Mouse (Mus musculus) bone marrow macrophage, adult 2 months (primary cell): ENCODE results near the gene Soga1. TPM values are rescaled to one million over a fixed set of nuclear protein-coding genes. Genes with fewer than 3 reads are reported as not detected.

Experiments used
- H3K27ac ChIP-seq: 2 replicates; pipeline ENCODE4 v1.5.1; 2012; ENCODE audit warnings: low read depth, low read length; ENCODE audit not compliant: insufficient read depth
- H3K4me1 ChIP-seq: 2 replicates; pipeline ENCODE4 v1.6.1; 2012; ENCODE audit warnings: low read length; ENCODE audit not compliant: control insufficient read depth, insufficient read depth
- H3K4me3 ChIP-seq: 2 replicates; pipeline ENCODE4 v1.5.1; 2012; ENCODE audit warnings: mild to moderate bottlenecking, low read length, moderate library complexity; ENCODE audit not compliant: insufficient read depth
- CTCF ChIP-seq: IDR thresholded peaks from 2 replicates; pipeline ENCODE4 v1.5.1; 2012; ENCODE audit warnings: low read depth, mild to moderate bottlenecking, low read length, moderate library complexity
- POLR2A ChIP-seq: IDR thresholded peaks from 2 replicates; pipeline ENCODE4 v1.6.1; 2012; ENCODE audit warnings: mild to moderate bottlenecking, low read depth, low read length, borderline replicate concordance
- polyA plus RNA-seq: library from polyadenylated mRNA; stranded (reverse); fragments of >200 nt; gene quantifications from 2 replicates; pipeline ENCODE4 v1.2.4, GENCODE M21; 2012; ENCODE audit not compliant: missing spikeins, insufficient read depth, insufficient read length

Gene Soga1
- 10.9 and 14.9 TPM in 2 replicates for polyA plus RNA-seq

- Histone ChIP-seq H3K4me1 (peaks cover 40% of the 10 kb centered on the region), H3K27ac (no peak within 1 kb of the TSS), H3K4me3 (peak within 1 kb of the TSS; percentile 61)
- no peak for TF ChIP-seq CTCF
- TF ChIP-seq POLR2A: no peak
These were observed at the start of gene Soga1 for GRCm38 (mm10) chr2:157078793-157079700. Soga1 (minus strand) TSS chr2:157079254.

GRCm38 (mm10) chr2:157128072-157128471 lies 49.0 kb upstream of the Soga1 start:
- Histone ChIP-seq H3K27ac (no peak overlapping the region), H3K4me3 (0 out of 2 replicates have a peak overlapping the region, but pooled peaks have one; percentile 76), H3K4me1 (peaks cover 17% of the 10 kb centered on the region)
- TF ChIP-seq CTCF: no peak; the same call in 1 of the 2 replicates
- TF ChIP-seq POLR2A: no peak

GRCm38 (mm10) chr2:157127370-157127769 lies 48.3 kb upstream of the Soga1 start:
- TF ChIP-seq CTCF (no peak), POLR2A (no peak)
- Histone ChIP-seq H3K27ac (no peak overlapping the region), H3K4me1 (peaks cover 13% of the 10 kb centered on the region), H3K4me3 (no peak overlapping the region)

GRCm38 (mm10) chr2:157125246-157125645 lies 46.2 kb upstream of the Soga1 start:
- Histone ChIP-seq H3K4me1 (peaks cover 8% of the 10 kb centered on the region; the same call in 1 of the 2 replicates), H3K4me3 (no peak overlapping the region), H3K27ac (no peak overlapping the region)
- TF ChIP-seq CTCF (no peak), POLR2A (no peak)

GRCm38 (mm10) chr2:157121766-157122165 lies 42.7 kb upstream of the Soga1 start:
- Histone ChIP-seq H3K4me3 (no peak overlapping the region), H3K4me1 (0 out of 2 replicates have a peak, but pooled peaks cover 6% of the 10 kb centered on the region), H3K27ac (no peak overlapping the region)
- TF ChIP-seq CTCF (no peak), POLR2A (no peak)

GRCm38 (mm10) chr2:157119075-157119474 lies 40.0 kb upstream of the Soga1 start:
- H3K4me3 ChIP-seq: no peak overlapping the region
- no peak overlapping the region for H3K27ac ChIP-seq
- TF ChIP-seq POLR2A (no peak), CTCF (no peak)
- H3K4me1 ChIP-seq: no peaks in the 10 kb centered on the region

GRCm38 (mm10) chr2:157118556-157118955 lies 39.5 kb upstream of the Soga1 start:
- Histone ChIP-seq H3K4me3 (no peak overlapping the region), H3K27ac (no peak overlapping the region), H3K4me1 (no peaks in the 10 kb centered on the region)
- TF ChIP-seq POLR2A (no peak), CTCF (no peak)

- no peak for TF ChIP-seq POLR2A
- no peak for TF ChIP-seq CTCF
- H3K27ac ChIP-seq: no peak overlapping the region
- no peaks in the 10 kb centered on the region for H3K4me1 ChIP-seq
- H3K4me3 ChIP-seq: no peak overlapping the region
These were observed 37.9 kb upstream of the Soga1 start for GRCm38 (mm10) chr2:157116964-157117363.

- TF ChIP-seq CTCF (no peak), POLR2A (no peak)
- no peak overlapping the region for H3K4me3 ChIP-seq
These were observed 29.2 kb upstream of the Soga1 start for GRCm38 (mm10) chr2:157108236-157108635.

GRCm38 (mm10) chr2:157104454-157104853 lies 25.4 kb upstream of the Soga1 start:
- TF ChIP-seq CTCF (no peak), POLR2A (no peak)
- Histone ChIP-seq H3K27ac (no peak overlapping the region), H3K4me3 (no peak overlapping the region), H3K4me1 (peaks cover 16% of the 10 kb centered on the region)

More at GRCm38 (mm10) chr2:157108236-157108635, 29.2 kb upstream of the Soga1 start:
- H3K27ac ChIP-seq: 0 out of 2 replicates have a peak overlapping the region, but pooled peaks have one; percentile 11
- peaks cover 5% of the 10 kb centered on the region for H3K4me1 ChIP-seq

GRCm38 (mm10) chr2:157102256-157102655 lies 23.2 kb upstream of the Soga1 start:
- TF ChIP-seq CTCF: no peak
- no peak for TF ChIP-seq POLR2A
- no peak overlapping the region for H3K27ac ChIP-seq
- H3K4me1 ChIP-seq: peaks cover 13% of the 10 kb centered on the region
- no peak overlapping the region for H3K4me3 ChIP-seq
